Mouse (Mus musculus) liver, adult 2 months (tissue): ENCODE results near the gene Wwox.

Experiments
- CTCF ChIP-seq: fragments of 200-500 bp; IDR thresholded peaks from 2 replicates; pipeline ENCODE4 v1.5.1; 2011; ENCODE audit warnings: low read depth, low read length, control low read depth
- POLR2A ChIP-seq: fragments of 200-500 bp; IDR thresholded peaks from 2 replicates; pipeline ENCODE4 v1.6.1; 2011; ENCODE audit warnings: low read length, control low read depth; ENCODE audit not compliant: insufficient read depth; ENCODE audit errors: extremely low read depth

DNA sequence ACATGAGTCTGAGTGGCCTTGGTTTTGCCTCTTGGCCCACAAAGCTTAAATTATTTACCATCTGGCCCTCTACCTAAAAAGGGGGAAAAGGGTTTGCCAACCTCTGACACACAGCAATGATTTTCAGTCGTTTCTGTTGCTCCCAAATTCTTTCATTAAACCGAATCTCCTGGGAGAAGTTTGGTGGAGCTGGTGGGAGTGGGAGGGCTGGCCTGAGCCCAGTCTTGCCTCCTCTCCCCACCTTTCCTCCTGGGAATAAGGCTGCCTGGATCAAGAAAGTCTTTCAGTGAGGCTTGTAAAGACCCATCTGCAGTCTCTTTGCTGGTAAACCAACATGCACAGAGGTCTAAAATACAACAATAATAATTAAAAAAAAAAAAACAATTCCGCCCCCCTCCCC is 113.2 kb downstream of the Wwox start:
- TF ChIP-seq CTCF (no peak), POLR2A (no peak)
